Mouse (Mus musculus) CH12.LX (cell line): Measurements from ENCODE around the gene Hspd1. TPM values are rescaled to one million over a fixed set of nuclear protein-coding genes. Genes with fewer than 3 reads are reported as not detected.

Experiments used
- DNase-seq: peaks from one replicate; pipeline ENCODE4 v3.0.0-alpha.2; 2013; ENCODE audit errors: extremely low read depth
- H3K27ac ChIP-seq: 2 replicates; pipeline ENCODE4 v1.5.1; 2012; ENCODE audit warnings: low read depth, mild to moderate bottlenecking, control low read depth, moderate library complexity; ENCODE audit not compliant: insufficient read depth
- H3K27me3 ChIP-seq: replicated peaks from 2 replicates; pipeline ENCODE3; 2012; ENCODE audit warnings: inconsistent platforms
- H3K36me3 ChIP-seq, 2 experiments: replicated peaks in 1 of 2; 2 replicates each; pipeline versions ENCODE3 to v1.6.1; 2012; ENCODE audit warnings: inconsistent platforms in 1 of 2, low read length in 1 of 2, mild to moderate bottlenecking in 1 of 2, mixed read lengths in 1 of 2, moderate library complexity in 1 of 2; ENCODE audit not compliant: control insufficient read depth in 1 of 2, insufficient read depth in 1 of 2
- H3K4me1 ChIP-seq, 2 experiments: 2 replicates each; pipeline ENCODE4 v1.6.1; 2012; ENCODE audit warnings: inconsistent platforms in 1 of 2, moderate library complexity in 1 of 2; ENCODE audit not compliant: insufficient read depth in 2 of 2, control insufficient read depth in 1 of 2
- H3K4me2 ChIP-seq: 2 replicates; pipeline ENCODE4 v1.6.1; 2012; ENCODE audit warnings: low read depth, mild to moderate bottlenecking, control low read depth; ENCODE audit not compliant: poor library complexity, insufficient read depth, severe bottlenecking
- H3K4me3 ChIP-seq, 3 experiments: fragments of 150-350 bp in 1 of 3; sonication (generic) in 1 of 3; replicated peaks in 1 of 3; 2 replicates each; pipeline versions ENCODE3 to v1.5.1; 2011 to 2012; ENCODE audit warnings: low read depth in 2 of 3, low read length in 2 of 3, mild to moderate bottlenecking in 2 of 3, moderate library complexity in 2 of 3, control low read depth in 1 of 3, improper control_type of control experiment in 1 of 3, inconsistent platforms in 1 of 3, mixed read lengths in 1 of 3; ENCODE audit not compliant: poor library complexity in 1 of 3
- H3K79me2 ChIP-seq: replicated peaks from 2 replicates; pipeline ENCODE4 v1.6.1; 2012; ENCODE audit warnings: mild to moderate bottlenecking, moderate library complexity; ENCODE audit not compliant: control insufficient read depth, poor library complexity, insufficient read depth, severe bottlenecking; ENCODE audit errors: extremely low read depth
- H3K9ac ChIP-seq: 2 replicates; pipeline ENCODE4 v1.6.1; 2012; ENCODE audit warnings: low read depth, mild to moderate bottlenecking, control low read depth, moderate library complexity; ENCODE audit not compliant: insufficient read depth
- H3K9me3 ChIP-seq: replicated peaks from 2 replicates; pipeline ENCODE3; 2012; ENCODE audit warnings: low read length, inconsistent platforms, mixed read lengths
- BHLHE40 ChIP-seq: IDR thresholded peaks from 2 replicates; pipeline ENCODE4 v1.6.1; 2011; ENCODE audit warnings: mild to moderate bottlenecking, low read depth, low read length, improper control_type of control experiment
- CHD1 ChIP-seq: IDR thresholded peaks from 2 replicates; pipeline ENCODE4 v1.6.1; 2012; ENCODE audit warnings: low read depth, low read length, improper control_type of control experiment, inconsistent platforms
- CHD2 ChIP-seq: IDR thresholded peaks from 2 replicates; pipeline ENCODE4 v1.6.1; 2011; ENCODE audit warnings: low read length, improper control_type of control experiment
- CTCF ChIP-seq, 2 experiments: IDR thresholded peaks in 1 of 2; conservative IDR thresholded peaks in 1 of 2; 2 replicates each; pipeline ENCODE4 v1.5.1; 2011 to 2012; ENCODE audit warnings: low read depth in 2 of 2, low read length in 2 of 2, improper control_type of control experiment in 1 of 2, inconsistent platforms in 1 of 2, mild to moderate bottlenecking in 1 of 2, moderate library complexity in 1 of 2
- E2F4 ChIP-seq: IDR thresholded peaks from 2 replicates; pipeline ENCODE4 v1.6.1; 2011; ENCODE audit warnings: low read depth, low read length, improper control_type of control experiment; ENCODE audit not compliant: insufficient replicate concordance
- ELF1 ChIP-seq: IDR thresholded peaks from 2 replicates; pipeline ENCODE4 v1.6.1; 2014; ENCODE audit warnings: low read depth, mild to moderate bottlenecking, inconsistent platforms, low read length, improper control_type of control experiment
- EP300 ChIP-seq: IDR thresholded peaks from 2 replicates; pipeline ENCODE4 v1.6.1; 2011; ENCODE audit warnings: low read length, improper control_type of control experiment
- ETS1 ChIP-seq: conservative IDR thresholded peaks from 2 replicates; pipeline ENCODE4 v1.6.1; 2012; ENCODE audit warnings: low read depth, mild to moderate bottlenecking, inconsistent platforms, low read length, improper control_type of control experiment, moderate library complexity
- GABPA ChIP-seq: IDR thresholded peaks from 2 replicates; pipeline ENCODE4 v1.6.1; 2012; ENCODE audit warnings: low read depth, low read length, improper control_type of control experiment, inconsistent platforms; ENCODE audit not compliant: insufficient replicate concordance
- HCFC1 ChIP-seq: IDR thresholded peaks from 2 replicates; pipeline ENCODE4 v1.6.1; 2012; ENCODE audit warnings: low read depth, mild to moderate bottlenecking, inconsistent platforms, low read length, improper control_type of control experiment
- IRF4 ChIP-seq: IDR thresholded peaks from 2 replicates; pipeline ENCODE4 v1.6.1; 2014; ENCODE audit warnings: low read depth, mild to moderate bottlenecking, inconsistent platforms, low read length, improper control_type of control experiment
- JUN ChIP-seq: IDR thresholded peaks from 2 replicates; pipeline ENCODE4 v1.6.1; 2011; ENCODE audit warnings: low read depth, mild to moderate bottlenecking, low read length, improper control_type of control experiment, moderate library complexity; ENCODE audit not compliant: insufficient read depth
- JUND ChIP-seq: conservative IDR thresholded peaks from 2 replicates; pipeline ENCODE4 v1.6.1; 2011; ENCODE audit warnings: low read depth, low read length, improper control_type of control experiment
- KAT2A ChIP-seq: IDR thresholded peaks from 2 replicates; pipeline ENCODE4 v1.6.1; 2012; ENCODE audit warnings: low read length, improper control_type of control experiment, inconsistent platforms; ENCODE audit not compliant: insufficient replicate concordance
- MAFK ChIP-seq: IDR thresholded peaks from 2 replicates; pipeline ENCODE4 v1.6.1; 2011; ENCODE audit warnings: low read length, improper control_type of control experiment; ENCODE audit not compliant: insufficient replicate concordance
- MAX ChIP-seq: IDR thresholded peaks from 2 replicates; pipeline ENCODE4 v1.6.1; 2011; ENCODE audit warnings: low read length, improper control_type of control experiment
- MAZ ChIP-seq: IDR thresholded peaks from 2 replicates; pipeline ENCODE4 v1.6.1; 2012; ENCODE audit warnings: low read depth, mild to moderate bottlenecking, inconsistent platforms, low read length, improper control_type of control experiment, moderate library complexity
- MEF2A ChIP-seq: IDR thresholded peaks from 2 replicates; pipeline ENCODE4 v1.6.1; 2014; ENCODE audit warnings: low read depth, mild to moderate bottlenecking, inconsistent platforms, low read length, improper control_type of control experiment, borderline replicate concordance
- MXI1 ChIP-seq: IDR thresholded peaks from 2 replicates; pipeline ENCODE4 v1.6.1; 2011; ENCODE audit warnings: mild to moderate bottlenecking, low read depth, low read length, improper control_type of control experiment
- MYC ChIP-seq: IDR thresholded peaks from 2 replicates; pipeline ENCODE4 v1.6.1; 2011; ENCODE audit warnings: low read depth, mild to moderate bottlenecking, improper control_type of control experiment, low read length
- NELFE ChIP-seq: IDR thresholded peaks from 2 replicates; pipeline ENCODE4 v1.6.1; 2011; ENCODE audit warnings: low read depth, low read length, improper control_type of control experiment
- NRF1 ChIP-seq: IDR thresholded peaks from 2 replicates; pipeline ENCODE4 v1.6.1; 2014; ENCODE audit warnings: low read depth, mild to moderate bottlenecking, inconsistent platforms, low read length, improper control_type of control experiment, moderate library complexity
- PAX5 ChIP-seq: IDR thresholded peaks from 2 replicates; pipeline ENCODE4 v1.6.1; 2012; ENCODE audit warnings: low read length, inconsistent platforms, mixed read lengths
- POLR2A ChIP-seq: IDR thresholded peaks from 2 replicates; pipeline ENCODE4 v1.6.1; 2011; ENCODE audit warnings: low read depth, mild to moderate bottlenecking, improper control_type of control experiment, low read length
- POLR2AphosphoS2 ChIP-seq: IDR thresholded peaks from 2 replicates; pipeline ENCODE4 v1.6.1; 2011; ENCODE audit warnings: low read depth, low read length, improper control_type of control experiment
- RAD21 ChIP-seq: IDR thresholded peaks from 2 replicates; pipeline ENCODE4 v1.6.1; 2011; ENCODE audit warnings: low read depth, mild to moderate bottlenecking, low read length, improper control_type of control experiment, moderate library complexity
- RCOR1 ChIP-seq: conservative IDR thresholded peaks from 2 replicates; pipeline ENCODE4 v1.6.1; 2012; ENCODE audit warnings: low read depth, mild to moderate bottlenecking, inconsistent platforms, low read length, improper control_type of control experiment
- SIN3A ChIP-seq: IDR thresholded peaks from 2 replicates; pipeline ENCODE4 v1.6.1; 2012; ENCODE audit warnings: low read length, improper control_type of control experiment, inconsistent platforms
- SMC3 ChIP-seq: IDR thresholded peaks from 2 replicates; pipeline ENCODE4 v1.6.1; 2011; ENCODE audit warnings: low read depth, low read length, improper control_type of control experiment
- TBP ChIP-seq: conservative IDR thresholded peaks from 2 replicates; pipeline ENCODE4 v1.6.1; 2011; ENCODE audit warnings: low read depth, low read length, improper control_type of control experiment
- TCF12 ChIP-seq: IDR thresholded peaks from 2 replicates; pipeline ENCODE4 v1.6.1; 2014; ENCODE audit warnings: low read depth, mild to moderate bottlenecking, inconsistent platforms, low read length, improper control_type of control experiment
- UBTF ChIP-seq: IDR thresholded peaks from 2 replicates; pipeline ENCODE4 v1.6.1; 2012; ENCODE audit warnings: low read depth, mild to moderate bottlenecking, inconsistent platforms, low read length, improper control_type of control experiment, moderate library complexity
- USF1 ChIP-seq: IDR thresholded peaks from 2 replicates; pipeline ENCODE4 v1.6.1; 2014; ENCODE audit warnings: low read depth, mild to moderate bottlenecking, inconsistent platforms, low read length, improper control_type of control experiment
- USF2 ChIP-seq: conservative IDR thresholded peaks from 2 replicates; pipeline ENCODE4 v1.6.1; 2011; ENCODE audit warnings: low read depth, low read length, improper control_type of control experiment
- ZC3H11A ChIP-seq: IDR thresholded peaks from 2 replicates; pipeline ENCODE4 v1.6.1; 2012; ENCODE audit warnings: low read depth, mild to moderate bottlenecking, inconsistent platforms, low read length, improper control_type of control experiment
- ZKSCAN1 ChIP-seq: IDR thresholded peaks from 2 replicates; pipeline ENCODE4 v1.6.1; 2012; ENCODE audit warnings: low read depth, inconsistent platforms, low read length, improper control_type of control experiment, borderline replicate concordance
- ZMIZ1 ChIP-seq: IDR thresholded peaks from 2 replicates; pipeline ENCODE4 v1.6.1; 2012; ENCODE audit warnings: low read depth, mild to moderate bottlenecking, inconsistent platforms, low read length, improper control_type of control experiment
- ZNF384 ChIP-seq: IDR thresholded peaks from 2 replicates; pipeline ENCODE4 v1.6.1; 2012; ENCODE audit warnings: low read depth, low read length, improper control_type of control experiment, inconsistent platforms
- dilution Hi-C: fragments of 300-500 bp; cut with MboI; formaldehyde crosslinking; loops from 2 replicates; pipeline ENCODE4 v1.14.3; 2020; ENCODE audit warnings: low sequenced_read_pairs; ENCODE audit not compliant: extremely low pct_unique_long_range_greater_than_20kb, extremely low pct_ligation_motif_present
- in situ Hi-C: fragments of 300-500 bp; cut with MboI; formaldehyde crosslinking; loops from 3 replicates; pipeline ENCODE4 v1.14.3; 2019; ENCODE audit warnings: low sequenced_read_pairs, low pct_ligation_motif_present, low pct_unique_long_range_greater_than_20kb, mixed read lengths
- polyA plus RNA-seq: library from polyadenylated mRNA; unstranded; fragments of >175 nt; gene quantifications from 2 replicates; pipeline ENCODE4 v1.2.1, GENCODE M21; 2012; ENCODE audit warnings: low read depth; ENCODE audit not compliant: insufficient read length
- total RNA-seq, 2 experiments: library from RNA; depleted of rRNA; stranded (reverse); fragments of 300-350 nt in 1 of 2; fragments of >200 nt in 1 of 2; gene quantifications; 2 replicates each; pipeline ENCODE4 v1.2.3; 2012 to 2014

Gene Hspd1
- total and polyA plus RNA-seq, 3 experiments: 363 to 920 (median 764) TPM

- in situ Hi-C loops: no loop called here
- Histone ChIP-seq H3K36me3 (no peaks in the 10 kb centered on the region), H3K4me1 (peaks cover 7 to 17% of the 10 kb centered on the region in 2 experiments), H3K27me3 (no peaks in the 10 kb centered on the region), H3K4me2 (no peak overlapping the region), H3K4me3 (no peak overlapping the region), H3K79me2 (no peaks in the 10 kb centered on the region), H3K27ac (no peak overlapping the region), H3K9me3 (peaks cover 5% of the 10 kb centered on the region), H3K9ac (no peak overlapping the region)
- dilution Hi-C loops: no loop called here
- TF ChIP-seq BHLHE40: peak; percentile 51; the same call in 1 of the 2 replicates
- TF ChIP-seq ZKSCAN1: no peak
- no peak for TF ChIP-seq UBTF
- 0 out of 2 replicates have a peak, but pooled peaks have one; percentile 50 for TF ChIP-seq RCOR1
- peak; percentile 60; the same call in 1 of the 2 replicates for TF ChIP-seq MEF2A
- no peak for TF ChIP-seq ELF1
- TF ChIP-seq CTCF (conservative IDR thresholded peaks at IDR 0.05 in 1 of 2, IDR thresholded peaks at IDR 0.05 in 1 of 2; ENCODE audit: low read depth in 2 of 2, low read length in 2 of 2): no peak
- TF ChIP-seq E2F4: no peak
- TF ChIP-seq MXI1: no peak
- no peak for TF ChIP-seq PAX5
- no peak for TF ChIP-seq RAD21
- no peak for TF ChIP-seq NELFE
- TF ChIP-seq NRF1: no peak
- no peak for TF ChIP-seq TCF12
- no peak for TF ChIP-seq CHD2
- peak; percentile 90 for TF ChIP-seq EP300
- no peak for TF ChIP-seq USF2
- no peak for TF ChIP-seq MAZ
- no peak for TF ChIP-seq ZC3H11A
- no peak for TF ChIP-seq POLR2A
- TF ChIP-seq POLR2AphosphoS2: no peak
- TF ChIP-seq KAT2A: no peak
- no peak for TF ChIP-seq CHD1
- TF ChIP-seq USF1: no peak
- 0 out of 2 replicates have a peak, but pooled peaks have one; percentile 33 for TF ChIP-seq SIN3A
- peak; percentile 59 for TF ChIP-seq ETS1
- TF ChIP-seq MAFK: no peak
- no peak for TF ChIP-seq MYC
- TF ChIP-seq SMC3: no peak
- peak; percentile 69; the same call in 1 of the 2 replicates for TF ChIP-seq JUND
- peak; percentile 68; the same call in 1 of the 2 replicates for TF ChIP-seq JUN
- TF ChIP-seq GABPA: no peak
- TF ChIP-seq IRF4: peak; percentile 78
- TF ChIP-seq ZNF384: peak; percentile 62
- TF ChIP-seq HCFC1: no peak
- no peak for TF ChIP-seq MAX
- no peak for TF ChIP-seq ZMIZ1
- TF ChIP-seq TBP: no peak
- TF ChIP-seq, all 38 proteins: peak for 10
- DNase-seq: peak; percentile 58
These were observed 39.0 kb downstream of the Hspd1 start for GRCm38 (mm10) chr1:55048841-55049587.
